Mouse (Mus musculus): ENCODE results near the gene Arhgef25.
"Not testable (repeated sequence)": the region's sequence is repeated elsewhere in the genome, so short reads cannot be mapped to it uniquely, and the experiment has no call there.

- TF ChIP-seq POLR2A (IDR thresholded peaks at IDR 0.05; ENCODE audit: borderline replicate concordance, extremely low read depth, low read depth, low read length); CTCF (IDR thresholded peaks at IDR 0.05; ENCODE audit: insufficient read depth, low read length): not testable (repeated sequence)
These were observed 38.6 kb downstream of the Arhgef25 start for GRCm38 (mm10) chr10:127151233-127151632.
